Mouse (Mus musculus): ENCODE measurements at regions not wholly inside any gene's neighbourhood (a gene's known extent, or its start where the extent isn't known, plus 50 kb on each side); places are given as distances from the start of the nearest gene placed in this dataset.

- H3K4me2 ChIP-seq (replicated peaks; ENCODE audit: low read depth): no peak overlapping the region
- H3K4me3 ChIP-seq (ENCODE audit: low read depth, low read length): no peak overlapping the region
- H3K4me1 ChIP-seq (replicated peaks; ENCODE audit: control insufficient read depth, insufficient read depth): 0 out of 2 replicates have a peak, but pooled peaks cover 2% of the 10 kb centered on the region
- no peaks in the 10 kb centered on the region for H3K27me3 ChIP-seq (ENCODE audit: control insufficient read depth, insufficient read depth, low read length)
- 42% methylated on average over 9 of the region's 9 CpGs for WGBS
- ATAC-seq (ENCODE audit: low FRiP score, low TSS enrichment) (no peak; the same call in 1 of the 2 replicates), DNase-seq (ENCODE audit: low spot score) (peak; percentile 26)
- no peak for TF ChIP-seq CTCF (IDR thresholded peaks at IDR 0.05; ENCODE audit: low read depth)
- no peaks in the 10 kb centered on the region for H3K36me3 ChIP-seq (ENCODE audit: control insufficient read depth, insufficient read depth, low read length)
- no peak overlapping the region for H3K9ac ChIP-seq (ENCODE audit: low read length)
- no peak overlapping the region for H3K27ac ChIP-seq (replicated peaks)
- H3K9me3 ChIP-seq (ENCODE audit: control insufficient read depth, low read length): no peaks in the 10 kb centered on the region
Measured at GRCm38 (mm10) chr13:60047791-60048730, 129.1 kb downstream of the Gas1 start.

- Histone ChIP-seq H3K9me3 (ENCODE audit: control insufficient read depth, low read length) (no peaks in the 10 kb centered on the region), H3K4me2 (replicated peaks; ENCODE audit: low read depth) (no peak overlapping the region), H3K27me3 (ENCODE audit: control insufficient read depth, insufficient read depth, low read length) (no peaks in the 10 kb centered on the region), H3K9ac (ENCODE audit: low read length) (no peak overlapping the region), H3K4me1 (replicated peaks; ENCODE audit: control insufficient read depth, insufficient read depth) (0 out of 2 replicates have a peak, but pooled peaks cover 2% of the 10 kb centered on the region), H3K36me3 (ENCODE audit: control insufficient read depth, insufficient read depth, low read length) (no peaks in the 10 kb centered on the region), H3K4me3 (ENCODE audit: low read depth, low read length) (no peak overlapping the region), H3K27ac (replicated peaks) (no peak overlapping the region)
- DNase-seq (ENCODE audit: low spot score) (no peak), ATAC-seq (ENCODE audit: low FRiP score, low TSS enrichment) (no peak)
- WGBS: 49% methylated on average over 4 of the region's 4 CpGs
- no peak for TF ChIP-seq CTCF (IDR thresholded peaks at IDR 0.05; ENCODE audit: low read depth)
- no peak for TF ChIP-seq EP300 (optimal IDR thresholded peaks at IDR 0.05)
Measured at GRCm38 (mm10) chr13:60045752-60046151, 131.4 kb downstream of the Gas1 start.

GRCm38 (mm10) chr13:60044876-60045275 is 132.3 kb downstream of the Gas1 start:
- DNase-seq (ENCODE audit: low spot score) (no peak), ATAC-seq (ENCODE audit: low FRiP score, low TSS enrichment) (no peak)
- Histone ChIP-seq H3K4me1 (replicated peaks; ENCODE audit: control insufficient read depth, insufficient read depth) (0 out of 2 replicates have a peak, but pooled peaks cover 2% of the 10 kb centered on the region), H3K4me3 (ENCODE audit: low read depth, low read length) (no peak overlapping the region), H3K36me3 (ENCODE audit: control insufficient read depth, insufficient read depth, low read length) (no peaks in the 10 kb centered on the region), H3K9ac (ENCODE audit: low read length) (no peak overlapping the region), H3K27ac (replicated peaks) (no peak overlapping the region), H3K9me3 (ENCODE audit: control insufficient read depth, low read length) (no peaks in the 10 kb centered on the region), H3K4me2 (replicated peaks; ENCODE audit: low read depth) (no peak overlapping the region), H3K27me3 (ENCODE audit: control insufficient read depth, insufficient read depth, low read length) (no peaks in the 10 kb centered on the region)
- TF ChIP-seq EP300 (optimal IDR thresholded peaks at IDR 0.05) (no peak), CTCF (IDR thresholded peaks at IDR 0.05; ENCODE audit: low read depth) (no peak)
- WGBS: 46% methylated on average over 6 of the region's 6 CpGs

- no peaks in the 10 kb centered on the region for H3K36me3 ChIP-seq (ENCODE audit: control insufficient read depth, insufficient read depth, low read length)
- no peak overlapping the region for H3K4me2 ChIP-seq (replicated peaks; ENCODE audit: low read depth)
- H3K9ac ChIP-seq (ENCODE audit: low read length): no peak overlapping the region
- WGBS: 57% methylated on average over 2 of the region's 2 CpGs
- no peak overlapping the region for H3K4me3 ChIP-seq (ENCODE audit: low read depth, low read length)
- TF ChIP-seq CTCF (IDR thresholded peaks at IDR 0.05; ENCODE audit: low read depth): no peak
- TF ChIP-seq EP300 (optimal IDR thresholded peaks at IDR 0.05): no peak
- no peak for DNase-seq (ENCODE audit: low spot score)
- H3K4me1 ChIP-seq (replicated peaks; ENCODE audit: control insufficient read depth, insufficient read depth): no peaks in the 10 kb centered on the region
- H3K27ac ChIP-seq (replicated peaks): no peak overlapping the region
- ATAC-seq (ENCODE audit: low FRiP score, low TSS enrichment): no peak
- no peaks in the 10 kb centered on the region for H3K9me3 ChIP-seq (ENCODE audit: control insufficient read depth, low read length)
- H3K27me3 ChIP-seq (ENCODE audit: control insufficient read depth, insufficient read depth, low read length): no peaks in the 10 kb centered on the region
Measured at GRCm38 (mm10) chr13:60042443-60042842, 134.7 kb downstream of the Gas1 start.

GRCm38 (mm10) chr13:60035536-60036130 is 141.5 kb downstream of the Gas1 start:
- H3K9ac ChIP-seq (ENCODE audit: low read length): no peak overlapping the region
- H3K36me3 ChIP-seq (ENCODE audit: control insufficient read depth, insufficient read depth, low read length): no peaks in the 10 kb centered on the region
- ATAC-seq (ENCODE audit: low FRiP score, low TSS enrichment): no peak
- no peak overlapping the region for H3K4me3 ChIP-seq (ENCODE audit: low read depth, low read length)
- H3K27ac ChIP-seq (replicated peaks): no peak overlapping the region
- no peak overlapping the region for H3K4me2 ChIP-seq (replicated peaks; ENCODE audit: low read depth)
- H3K9me3 ChIP-seq (ENCODE audit: control insufficient read depth, low read length): no peaks in the 10 kb centered on the region
- WGBS: 86% methylated on average over 7 of the region's 7 CpGs
- no peaks in the 10 kb centered on the region for H3K27me3 ChIP-seq (ENCODE audit: control insufficient read depth, insufficient read depth, low read length)
- DNase-seq (ENCODE audit: low spot score): no peak
- TF ChIP-seq CTCF (IDR thresholded peaks at IDR 0.05; ENCODE audit: low read depth) (no peak), EP300 (optimal IDR thresholded peaks at IDR 0.05) (no peak)
- no peaks in the 10 kb centered on the region for H3K4me1 ChIP-seq (replicated peaks; ENCODE audit: control insufficient read depth, insufficient read depth)

- H3K4me3 ChIP-seq (ENCODE audit: low read depth, low read length): no peak overlapping the region
- WGBS: 76% methylated on average over 2 of the region's 2 CpGs
- no peaks in the 10 kb centered on the region for H3K27me3 ChIP-seq (ENCODE audit: control insufficient read depth, insufficient read depth, low read length)
- H3K9me3 ChIP-seq (ENCODE audit: control insufficient read depth, low read length): no peaks in the 10 kb centered on the region
- H3K4me2 ChIP-seq (replicated peaks; ENCODE audit: low read depth): no peak overlapping the region
- DNase-seq (ENCODE audit: low spot score): no peak
- no peak overlapping the region for H3K27ac ChIP-seq (replicated peaks)
- H3K9ac ChIP-seq (ENCODE audit: low read length): no peak overlapping the region
- no peaks in the 10 kb centered on the region for H3K4me1 ChIP-seq (replicated peaks; ENCODE audit: control insufficient read depth, insufficient read depth)
- no peak for TF ChIP-seq EP300 (optimal IDR thresholded peaks at IDR 0.05)
- no peak for TF ChIP-seq CTCF (IDR thresholded peaks at IDR 0.05; ENCODE audit: low read depth)
- ATAC-seq (ENCODE audit: low FRiP score, low TSS enrichment): no peak
- H3K36me3 ChIP-seq (ENCODE audit: control insufficient read depth, insufficient read depth, low read length): no peaks in the 10 kb centered on the region
Measured at GRCm38 (mm10) chr13:60033116-60033515, 144.0 kb downstream of the Gas1 start.
